Mouse (Mus musculus) heart, adult 18-20 months (tissue): ENCODE data around the gene Tm7sf2. TPM values are rescaled to one million over a fixed set of nuclear protein-coding genes. Genes with fewer than 3 reads are reported as not detected.
A peak's percentile ranks its signal among the peaks of the same experiment; 100 is the strongest.

Source experiments
- DNase-seq, 2 experiments: peaks; one replicate each; pipeline ENCODE4 v3.0.0; 2021 to 2022; ENCODE audit warnings: mixed read lengths in 1 of 2
- long read RNA-seq, 2 experiments: library from polyadenylated mRNA; stranded (forward); transcript quantifications; one replicate each; pipeline ENCODE4 v2.0.0; 2021
- total RNA-seq, 2 experiments: library from RNA; stranded (reverse); gene quantifications; 2 replicates each; pipeline ENCODE4 v1.2.3; 2021

Tm7sf2 gene
- total RNA-seq = 1 to 10 TPM; 2.1 to 3.0 TPM
- long read RNA-seq, experiment 1 = 0 reads
- long read RNA-seq, experiment 2, partial matches to known transcripts = 0 of 1 reads
- long read RNA-seq, experiment 2, other reads (novel, unspliced or antisense) = 0 of 1 reads

DNA sequence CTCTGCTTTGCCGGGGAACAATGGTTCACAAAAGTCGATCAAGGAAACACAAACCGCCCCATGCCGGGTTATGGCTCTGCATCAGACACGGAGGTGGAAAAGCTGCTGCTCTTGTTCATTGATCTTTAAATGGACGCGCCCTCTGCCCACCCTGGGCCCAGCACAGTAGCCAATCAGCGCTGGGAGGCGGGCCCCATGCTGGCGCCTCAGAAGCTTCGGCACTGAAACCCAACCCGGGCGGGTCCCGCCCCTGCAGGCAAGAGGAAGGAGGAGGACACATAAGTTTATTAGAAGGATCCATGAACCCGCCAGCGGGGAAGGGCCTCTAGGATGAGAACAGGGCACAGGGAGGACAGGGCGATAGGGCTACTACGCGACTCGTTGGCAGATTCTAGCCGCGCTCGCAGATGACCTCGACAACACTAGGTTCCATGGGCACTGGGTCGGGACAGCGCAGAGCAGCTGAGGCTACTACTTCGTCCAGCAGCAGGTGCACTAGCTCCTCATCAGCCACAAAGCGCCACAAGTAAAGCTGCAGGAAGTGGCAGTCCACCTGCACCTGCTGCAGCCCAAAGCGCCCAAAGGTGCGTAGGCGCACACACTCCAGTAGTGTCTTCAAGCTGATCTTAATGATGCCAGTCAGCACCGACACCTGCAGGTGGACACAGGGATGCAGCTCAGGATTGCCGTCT is at the start of gene Tm7sf2:
Gene Tm7sf2, minus strand, starts transcription at position 650 of the 692 bp plus-strand sequence.
- DNase-seq = peak; percentile 91 to 94

DNA sequence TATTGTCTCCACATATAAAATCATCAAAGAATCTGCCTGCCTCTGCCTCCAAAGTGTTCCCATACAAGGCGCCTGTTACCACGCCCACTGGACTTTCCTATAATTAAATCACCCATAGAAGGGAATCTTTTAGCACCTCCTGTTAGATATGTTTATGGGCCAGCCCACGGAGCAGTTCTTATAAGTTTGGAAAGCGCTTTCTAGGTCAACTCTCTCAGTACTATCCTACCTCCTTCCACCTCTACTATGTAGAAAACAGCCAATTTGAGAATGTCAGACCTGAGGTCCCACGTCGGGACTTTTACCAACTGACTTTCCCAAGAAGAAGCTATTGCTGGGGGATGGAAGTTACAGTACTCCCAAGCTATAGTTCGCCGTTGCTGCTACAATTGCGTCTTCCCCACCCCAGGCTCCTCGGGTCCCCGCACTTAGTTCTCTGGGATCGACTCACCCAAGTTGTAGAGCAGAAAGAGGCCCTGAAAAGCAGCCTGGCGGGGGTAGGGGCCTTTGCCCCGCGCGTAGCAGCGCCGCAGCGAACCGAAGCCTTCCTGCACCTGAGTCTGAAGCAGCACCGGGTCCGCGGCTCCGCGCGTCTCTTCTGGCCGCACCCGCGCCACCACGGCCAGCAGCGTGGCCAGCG is 49.3 kb upstream of the Tm7sf2 start:
- DNase-seq = no peak

- DNase-seq = no peak
These were observed 48.1 kb upstream of the Tm7sf2 start for GRCm38 (mm10) chr19:6116113-6116850.

DNA sequence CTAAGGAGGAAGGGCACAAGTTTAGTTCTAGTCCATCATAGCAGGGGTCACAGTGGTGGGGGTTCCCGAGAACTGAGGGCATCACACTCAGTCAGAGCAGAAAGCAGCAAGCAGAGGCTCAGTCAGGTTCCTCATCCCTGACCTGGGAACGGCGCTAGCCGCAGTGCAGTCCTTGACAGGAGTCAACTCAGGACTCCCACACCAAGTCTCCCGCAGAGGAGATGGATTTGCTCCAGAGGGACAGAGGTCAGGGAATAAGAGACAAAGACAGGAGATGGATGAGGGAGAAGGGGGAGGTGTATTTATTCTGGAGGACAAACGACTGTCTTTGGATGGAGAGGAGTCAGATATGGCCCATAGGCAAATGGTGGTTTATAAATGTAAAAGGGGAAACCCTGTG is 44.9 kb upstream of the Tm7sf2 start:
- no peak for DNase-seq

- DNase-seq = no peak
These were observed 37.4 kb upstream of the Tm7sf2 start, which contains the start of gene Naaladl1 for GRCm38 (mm10) chr19:6105586-6105985. Naaladl1 (plus strand) TSS chr19:6105782.

- DNase-seq = no peak
These were observed 36.3 kb upstream of the Tm7sf2 start for GRCm38 (mm10) chr19:6104476-6104875.

DNA sequence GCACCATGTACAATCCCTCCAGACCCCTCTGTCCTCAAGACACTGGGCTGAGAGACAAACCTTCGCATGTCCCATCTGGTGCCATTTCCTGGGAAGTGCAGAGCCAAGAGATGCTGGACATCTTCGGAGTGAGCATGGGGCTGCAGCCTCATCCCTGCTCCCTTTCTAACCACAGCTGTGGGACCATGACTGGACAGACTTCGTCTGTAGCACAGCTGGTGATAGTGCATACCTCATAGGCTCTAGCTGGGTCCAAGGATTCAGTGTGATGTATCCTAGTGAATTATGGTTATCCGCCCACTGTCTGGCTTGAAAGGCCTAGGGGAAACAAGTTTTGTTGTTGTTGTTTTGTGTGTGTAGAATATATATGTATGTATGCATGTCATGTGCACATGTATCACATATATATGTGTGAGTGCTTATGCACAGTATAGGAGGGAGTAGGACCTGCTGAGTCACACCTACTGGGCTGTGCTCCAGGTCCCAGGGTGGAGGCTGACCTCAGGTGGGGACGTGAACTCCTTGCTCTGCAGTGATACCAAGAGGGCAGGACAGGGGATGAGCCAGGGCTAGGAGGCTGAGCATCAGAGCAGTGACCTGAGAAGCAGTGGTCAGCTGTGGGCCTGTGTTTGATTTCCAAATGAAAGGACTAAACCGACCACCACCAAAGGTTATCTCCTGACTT is 34.1 kb upstream of the Tm7sf2 start:
- DNase-seq = no peak

GRCm38 (mm10) chr19:6101186-6101585 is 33.0 kb upstream of the Tm7sf2 start:
- DNase-seq = no peak

- no peak for DNase-seq
These were observed 29.7 kb upstream of the Tm7sf2 start for GRCm38 (mm10) chr19:6097847-6098246.

DNA sequence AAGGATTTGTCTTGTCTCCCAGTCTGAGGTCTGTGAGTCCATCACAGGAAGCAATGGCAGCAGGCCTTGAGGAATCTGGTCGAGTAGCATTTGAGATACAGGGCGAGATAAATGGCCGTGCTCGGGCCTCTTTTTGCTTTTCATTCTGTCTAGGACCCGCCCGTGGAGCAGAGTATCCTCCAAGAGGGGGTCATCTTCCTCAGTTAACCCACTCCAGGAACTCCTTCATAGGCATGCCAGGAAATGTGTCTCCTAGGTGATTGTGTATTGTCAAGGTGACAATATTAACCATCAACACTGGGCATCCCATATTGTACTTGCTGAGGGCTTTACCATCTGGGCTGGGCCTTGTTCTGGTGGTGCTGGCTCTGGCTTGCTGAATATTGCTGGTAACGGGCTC is 25.9 kb upstream of the Tm7sf2 start, which contains the start of gene AC131692.1:
Gene AC131692.1, plus strand, starts transcription at position 301 of the 400 bp plus-strand sequence.
- no peak for DNase-seq

DNA sequence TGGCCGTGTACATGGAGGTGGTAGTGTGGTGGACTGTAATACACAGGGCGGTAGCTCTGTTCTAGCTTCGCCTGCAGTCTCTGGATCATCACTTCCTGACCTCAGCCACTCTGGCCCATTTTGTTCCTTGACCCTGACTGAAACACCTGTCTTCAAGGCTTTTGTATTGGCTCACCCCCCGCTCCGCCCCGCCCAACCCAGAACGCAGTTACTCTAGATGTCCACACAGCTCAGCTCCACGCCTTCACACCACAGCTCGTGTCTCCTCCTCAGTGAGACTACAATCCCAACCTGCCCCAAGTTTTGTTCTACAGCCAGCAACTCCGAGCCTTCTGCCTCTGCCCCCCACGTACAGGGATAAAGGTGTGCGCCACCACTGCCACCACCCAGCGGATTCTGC is 20.7 kb upstream of the Tm7sf2 start:
- no peak for DNase-seq

- DNase-seq = peak; percentile 22 to 41
These were observed 17.3 kb upstream of the Tm7sf2 start for GRCm38 (mm10) chr19:6085417-6085879.

- peak; percentile 97 to 99 for DNase-seq
These were observed 16.5 kb upstream of the Tm7sf2 start, which contains the start of the genes Zfpl1 and Cdca5 for GRCm38 (mm10) chr19:6084478-6085248. Zfpl1 (minus strand) TSS chr19:6084956. Cdca5 (plus strand) TSS chr19:6084983.

- DNase-seq = no peak
These were observed 14.0 kb upstream of the Tm7sf2 start, which contains the start of gene Gm28374 for GRCm38 (mm10) chr19:6082156-6082555. Gm28374 (minus strand) TSS chr19:6082256.

DNA sequence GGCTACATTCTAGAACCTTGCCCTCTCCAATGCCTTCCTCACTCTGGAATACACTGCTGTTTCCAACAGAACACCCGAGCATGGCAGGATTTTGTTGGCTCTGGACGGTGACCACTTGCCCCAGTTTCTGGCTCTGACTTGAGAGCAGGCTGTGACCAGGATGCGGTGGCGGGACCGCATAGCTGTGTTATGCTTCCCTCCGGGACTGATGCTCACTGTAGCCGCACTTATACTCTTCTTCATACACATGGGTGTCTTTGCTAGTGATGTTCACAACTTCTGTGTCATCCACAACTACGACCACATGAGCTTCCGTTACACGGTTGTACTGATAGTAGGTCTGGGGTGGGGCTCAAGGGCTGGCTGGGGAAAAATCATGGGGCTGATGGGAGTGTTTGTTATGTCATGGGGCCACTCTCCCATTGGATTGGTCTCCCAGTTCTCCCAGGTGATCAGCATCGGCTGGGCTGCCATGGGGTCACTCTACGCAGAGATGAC is 11.9 kb upstream of the Tm7sf2 start, which contains the start of gene Tmem262:
Gene Tmem262, plus strand, starts transcription at position 51 of the 498 bp plus-strand sequence.
- DNase-seq = no peak

- peak; percentile 90 to 92 for DNase-seq
These were observed 8.6 kb upstream of the Tm7sf2 start, which contains the start of gene Vps51 for GRCm38 (mm10) chr19:6076564-6077393. Vps51 (minus strand) TSS chr19:6077231.

GRCm38 (mm10) chr19:6073889-6074288 is 5.7 kb upstream of the Tm7sf2 start:
- DNase-seq = no peak

- no peak for DNase-seq
These were observed 3.1 kb upstream of the Tm7sf2 start for GRCm38 (mm10) chr19:6071261-6071660.

DNA sequence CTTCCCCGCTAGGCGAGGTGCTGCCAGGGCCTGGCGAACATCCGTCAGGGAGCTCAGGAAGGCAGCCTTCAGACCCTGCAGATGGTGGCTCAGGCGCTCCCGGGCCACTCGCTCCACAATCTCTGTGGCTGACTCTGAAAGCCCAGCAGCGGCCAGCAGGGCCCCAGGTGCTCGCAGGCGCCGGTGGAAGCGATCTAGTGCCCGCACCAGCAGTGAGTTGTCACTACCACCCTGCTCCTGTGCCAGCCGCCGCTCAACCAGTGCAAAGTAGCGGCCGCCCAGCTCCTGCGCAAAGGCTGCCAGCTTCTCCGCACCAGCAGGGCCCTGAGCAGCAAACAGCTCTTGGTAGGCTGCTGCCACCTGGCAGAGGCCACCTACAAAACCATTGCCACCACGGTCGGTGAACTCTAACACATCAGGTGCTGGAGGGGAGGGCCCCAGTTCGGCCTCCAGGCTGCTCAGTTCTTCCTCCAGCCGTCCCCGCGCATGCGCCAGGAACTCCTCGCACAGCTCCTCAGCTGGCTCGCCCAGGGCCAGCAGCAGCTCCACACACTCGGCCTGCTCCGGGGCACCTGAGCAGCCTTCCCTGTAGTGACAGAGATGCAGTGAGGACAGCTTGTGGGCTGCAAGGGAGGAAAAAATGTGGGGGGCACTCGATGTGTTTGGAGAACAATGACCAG is 2.5 kb upstream of the Tm7sf2 start:
- DNase-seq = no peak
